Mouse (Mus musculus): ENCODE measurements around the gene Olfr870.
"Not testable (repeated sequence)": the region's sequence is repeated elsewhere in the genome, so short reads cannot be mapped to it uniquely, and the experiment has no call there.

Gene Olfr870

GRCm38 (mm10) chr9:20173957-20174356, at the start of gene Olfr870:
Gene Olfr870, minus strand, starts transcription at chr9:20174057.
- DNase-seq (ENCODE audit: low spot score), result no peak

- DNase-seq (ENCODE audit: low spot score), result no peak
These were observed 38.0 kb upstream of the Olfr870 start, which contains the start of gene Olfr871 for GRCm38 (mm10) chr9:20211907-20212306. Gene Olfr871, plus strand, starts transcription at chr9:20212207.

- DNase-seq (ENCODE audit: low spot score), result no peak
These were observed 37.6 kb upstream of the Olfr870 start for GRCm38 (mm10) chr9:20211477-20211876.

GRCm38 (mm10) chr9:20210812-20211211, 37.0 kb upstream of the Olfr870 start:
- DNase-seq (ENCODE audit: low spot score), result no peak

GRCm38 (mm10) chr9:20203413-20203984, 29.6 kb upstream of the Olfr870 start:
- not testable (repeated sequence) for DNase-seq (ENCODE audit: low spot score)

GRCm38 (mm10) chr9:20202131-20202530, 28.3 kb upstream of the Olfr870 start:
- DNase-seq (ENCODE audit: low spot score), result no peak

- no peak for DNase-seq (ENCODE audit: low spot score)
These were observed 5.6 kb upstream of the Olfr870 start for GRCm38 (mm10) chr9:20179463-20179862.

GRCm38 (mm10) chr9:20149706-20150105, 24.2 kb downstream of the Olfr870 start:
- DNase-seq (ENCODE audit: low spot score), result no peak

- no peak for DNase-seq (ENCODE audit: low spot score)
These were observed 45.1 kb downstream of the Olfr870 start, which contains the start of gene Olfr869 for GRCm38 (mm10) chr9:20128709-20129108. Gene Olfr869, plus strand, starts transcription at chr9:20129009.
